Comparison of ENCODE assay signal across 13 mouse cellular contexts in genomic region chr2:25258887-25259286, GRCm38 (mm10). TPM values are rescaled to one million over a fixed set of nuclear protein-coding genes. Genes with fewer than 3 reads are reported as not detected.
DNase-seq lines count a peak whose midpoint lies in the region; ATAC-seq and TF ChIP-seq lines count a peak whose summit lies in the region.
"Had no signal": no experiment of that assay in that cellular context is flagged by ENCODE, and none has a peak within 500 bp of the region (broad histone marks: within the 10 kb centered on the region; RNA-seq: fewer than 3 reads in every experiment).

No protein-coding gene starts in this region.

- no peak for TF ChIP-seq POLR2A in bone marrow, adult 2 months (IDR thresholded peaks at IDR 0.05; ENCODE audit: borderline replicate concordance, control insufficient read depth, low read depth, low read length)

- H3K27ac ChIP-seq in kidney, postnatal 0 days = no peak overlapping the region
- no peak overlapping the region for H3K27ac ChIP-seq in bone marrow, adult 2 months (ENCODE audit: control insufficient read depth, insufficient read depth, low read depth, low read length, poor library complexity)
- no peak overlapping the region for H3K27ac ChIP-seq in hindbrain, embryonic 16.5 days (ENCODE audit: low read depth, low read length)
- H3K27ac ChIP-seq: embryonic facial prominence, embryonic 10.5 days; forebrain, embryonic 10.5 days; hindbrain, embryonic 15.5 days had no signal

- no peak overlapping the region for H3K4me2 ChIP-seq in kidney, postnatal 0 days (ENCODE audit: low read length)
- no peak overlapping the region for H3K4me2 ChIP-seq in hindbrain, embryonic 16.5 days (ENCODE audit: low read length)
- H3K4me2 ChIP-seq: hindbrain, embryonic 15.5 days had no signal

- H3K4me1 ChIP-seq in kidney, postnatal 0 days (replicated peaks; ENCODE audit: insufficient read depth, low read length) = peaks cover 17% of the 10 kb centered on the region
- H3K4me1 ChIP-seq in bone marrow, adult 2 months (ENCODE audit: control insufficient read depth, insufficient read depth, low read length) = no peaks in the 10 kb centered on the region
- H3K4me1 ChIP-seq in hindbrain, embryonic 16.5 days (ENCODE audit: control insufficient read depth, insufficient read depth, low read depth, low read length) = peaks cover 27% of the 10 kb centered on the region

- 62% methylated on average over 2 of the region's 2 CpGs for WGBS in kidney, postnatal 0 days
- 58% methylated on average over 2 of the region's 2 CpGs for WGBS in bone marrow, adult 2 months
- WGBS in hindbrain, embryonic 16.5 days = 44% methylated on average over 2 of the region's 2 CpGs

- ATAC-seq in kidney, postnatal 0 days (replicated peaks; ENCODE audit: low FRiP score, low read depth) = no peak
- no peak for ATAC-seq in hindbrain, embryonic 16.5 days

- DNase-seq in kidney, postnatal 0 days (ENCODE audit: low spot score) = no peak
- DNase-seq in kidney, adult 9 months = no peak
- DNase-seq in 416B (ENCODE audit: low read depth) = peak; percentile 55
- peak; percentile 44 for DNase-seq in CD4-positive helper T cell, adult 2 months (ENCODE audit: low read depth, low spot score)
- no peak for DNase-seq in adrenal gland, adult 2 months
- no peak for DNase-seq in frontal cortex, postnatal 14 days (ENCODE audit: low spot score in 2 of 2)
- DNase-seq: cerebellum, adult 9-11 months; gastrocnemius, postnatal 25 days had no signal

- no peak overlapping the region for H3K4me3 ChIP-seq in kidney, postnatal 0 days (replicated peaks; ENCODE audit: low read depth, low read length)
- H3K4me3 ChIP-seq in bone marrow, adult 2 months (replicated peaks; ENCODE audit: control insufficient read depth, low read depth, low read length) = no peak overlapping the region
- H3K4me3 ChIP-seq in hindbrain, embryonic 16.5 days (ENCODE audit: low read length) = no peak overlapping the region
- H3K4me3 ChIP-seq: embryonic facial prominence, embryonic 10.5 days; forebrain, embryonic 10.5 days; hindbrain, embryonic 15.5 days had no signal

- no peak overlapping the region for H3K9ac ChIP-seq in kidney, postnatal 0 days (ENCODE audit: low read depth, low read length)
- no peak overlapping the region for H3K9ac ChIP-seq in hindbrain, embryonic 16.5 days (ENCODE audit: low read depth, low read length)
- H3K9ac ChIP-seq: hindbrain, embryonic 15.5 days had no signal

- no peaks in the 10 kb centered on the region for H3K9me3 ChIP-seq in kidney, postnatal 0 days (replicated peaks; ENCODE audit: low read length)
- H3K9me3 ChIP-seq in hindbrain, embryonic 16.5 days (ENCODE audit: control insufficient read depth, low read length) = no peaks in the 10 kb centered on the region
- H3K9me3 ChIP-seq: embryonic facial prominence, embryonic 10.5 days; forebrain, embryonic 10.5 days; hindbrain, embryonic 15.5 days had no signal

- peak; percentile 63 for TF ChIP-seq CTCF in kidney, postnatal 0 days (IDR thresholded peaks at IDR 0.05; ENCODE audit: low read depth)
- TF ChIP-seq CTCF in bone marrow, adult 2 months (IDR thresholded peaks at IDR 0.05; ENCODE audit: control insufficient read depth, insufficient read depth, low read length) = 0 out of 2 replicates have a peak, but pooled peaks have one; percentile 10

- H3K27me3 ChIP-seq in kidney, postnatal 0 days (ENCODE audit: insufficient read depth, low read length) = no peaks in the 10 kb centered on the region
- H3K27me3 ChIP-seq in hindbrain, embryonic 16.5 days (replicated peaks; ENCODE audit: control insufficient read depth, insufficient read depth, low read length) = no peaks in the 10 kb centered on the region
- H3K27me3 ChIP-seq: hindbrain, embryonic 15.5 days had no signal

- no peaks in the 10 kb centered on the region for H3K36me3 ChIP-seq in kidney, postnatal 0 days (ENCODE audit: insufficient read depth, low read length)
- no peaks in the 10 kb centered on the region for H3K36me3 ChIP-seq in hindbrain, embryonic 16.5 days (ENCODE audit: control insufficient read depth, insufficient read depth, low read length)
- H3K36me3 ChIP-seq: embryonic facial prominence, embryonic 10.5 days; forebrain, embryonic 10.5 days; hindbrain, embryonic 15.5 days had no signal

RNA-seq across cellular contexts. Expression of gene Tprn, which starts 3.5 kb away (rescaled TPM):
- 17.1 and 18.0 TPM in 2 replicates for polyA plus RNA-seq in kidney, postnatal 0 days (2015; fragmentation: Nextera tagmentation; extraction: Ambion mirVana)
- 1.4 and 17.5 TPM in 2 replicates for polyA plus RNA-seq in bone marrow, adult 2 months (2011; ENCODE audit: insufficient read depth, insufficient read length, low replicate concordance, missing spikeins)
- 10 to 100 TPM in 1 of 2 experiments, 1 to 10 TPM in 1; 10.0 to 13.1 TPM for total RNA-seq in adrenal gland, adult 2 months (2021)
- polyA plus RNA-seq in adrenal gland, adult 2 months (2012; rRNA removed) = 13.6 and 14.6 TPM in 2 replicates
- polyA plus RNA-seq in hindbrain, embryonic 16.5 days (2015; fragmentation: Nextera tagmentation; extraction: Ambion mirVana) = 20.3 TPM in 2 replicates

RNA-seq across cellular contexts. Expression of gene Tmem203, which starts 3.6 kb away (rescaled TPM):
- polyA plus RNA-seq in kidney, postnatal 0 days (2015; fragmentation: Nextera tagmentation; extraction: Ambion mirVana) = 42.6 and 46.7 TPM in 2 replicates
- 5.0 and 15.6 TPM in 2 replicates for polyA plus RNA-seq in bone marrow, adult 2 months (2011; ENCODE audit: insufficient read depth, insufficient read length, low replicate concordance, missing spikeins)
- 10 to 100 TPM; 23.9 to 32.0 TPM for total RNA-seq in adrenal gland, adult 2 months (2021)
- polyA plus RNA-seq in adrenal gland, adult 2 months (2012; rRNA removed) = 114 and 116 TPM in 2 replicates
- 15.8 and 16.6 TPM in 2 replicates for polyA plus RNA-seq in hindbrain, embryonic 16.5 days (2015; fragmentation: Nextera tagmentation; extraction: Ambion mirVana)

RNA-seq across cellular contexts. Expression of gene AL732309.1, which starts 12.2 kb away (rescaled TPM):
- 2.7 and 3.7 TPM in 2 replicates for polyA plus RNA-seq in kidney, postnatal 0 days (2015; fragmentation: Nextera tagmentation; extraction: Ambion mirVana)
- polyA plus RNA-seq in bone marrow, adult 2 months (2011; ENCODE audit: insufficient read depth, insufficient read length, low replicate concordance, missing spikeins) = 9.9 and 22.3 TPM in 2 replicates
- 1 to 10 TPM; 3.1 to 3.2 TPM for total RNA-seq in adrenal gland, adult 2 months (2021)
- 21.7 and 22.6 TPM in 2 replicates for polyA plus RNA-seq in adrenal gland, adult 2 months (2012; rRNA removed)
- polyA plus RNA-seq in hindbrain, embryonic 16.5 days (2015; fragmentation: Nextera tagmentation; extraction: Ambion mirVana) = 4.2 and 5.1 TPM in 2 replicates

RNA-seq across cellular contexts. Expression of gene Ssna1, which starts 13.4 kb away (rescaled TPM):
- polyA plus RNA-seq in kidney, postnatal 0 days (2015; fragmentation: Nextera tagmentation; extraction: Ambion mirVana) = 172 TPM in 2 replicates
- 48.8 and 65.8 TPM in 2 replicates for polyA plus RNA-seq in bone marrow, adult 2 months (2011; ENCODE audit: insufficient read depth, insufficient read length, low replicate concordance, missing spikeins)
- total RNA-seq in adrenal gland, adult 2 months (2021) = 10 to 100 TPM; 37.6 to 46.1 TPM
- polyA plus RNA-seq in adrenal gland, adult 2 months (2012; rRNA removed) = 55.2 and 62.1 TPM in 2 replicates
- polyA plus RNA-seq in hindbrain, embryonic 16.5 days (2015; fragmentation: Nextera tagmentation; extraction: Ambion mirVana) = 181 and 183 TPM in 2 replicates

RNA-seq across cellular contexts. Expression of gene Anapc2, which starts 13.4 kb away (rescaled TPM):
- 79.4 and 84.0 TPM in 2 replicates for polyA plus RNA-seq in kidney, postnatal 0 days (2015; fragmentation: Nextera tagmentation; extraction: Ambion mirVana)
- 20.1 and 34.3 TPM in 2 replicates for polyA plus RNA-seq in bone marrow, adult 2 months (2011; ENCODE audit: insufficient read depth, insufficient read length, low replicate concordance, missing spikeins)
- 10 to 100 TPM; 78.8 to 82.7 TPM for total RNA-seq in adrenal gland, adult 2 months (2021)
- polyA plus RNA-seq in adrenal gland, adult 2 months (2012; rRNA removed) = 93.1 and 110 TPM in 2 replicates
- polyA plus RNA-seq in hindbrain, embryonic 16.5 days (2015; fragmentation: Nextera tagmentation; extraction: Ambion mirVana) = 137 and 147 TPM in 2 replicates

Comparison
In these comparisons a context has a peak if more than half of its experiments do, and no peak if none do; other contexts are left out.
1. DNase-seq: peak in 416B (single experiment) and CD4-positive helper T cell, adult 2 months (single experiment); none in kidney, postnatal 0 days (single experiment), kidney, adult 9 months (single experiment), adrenal gland, adult 2 months (single experiment) and frontal cortex, postnatal 14 days (0 of 2).